Mouse (Mus musculus) heart, postnatal 0 days (tissue): Measurements from ENCODE around the gene Armc12. TPM values are rescaled to one million over a fixed set of nuclear protein-coding genes. Genes with fewer than 3 reads are reported as not detected.

ENCODE experiments used
- ATAC-seq: fragments of 200-750 bp; cut with Nextera tagmentation; 2 replicates; pipeline ENCODE4 v1.8.0; 2017; ENCODE audit warnings: low read depth, moderate number of reproducible peaks, moderate library complexity; ENCODE audit not compliant: insufficient read depth
- DNase-seq: peaks from one replicate; pipeline ENCODE4 v3.0.0-alpha.2; 2016; ENCODE audit warnings: low spot score
- H3K27ac ChIP-seq: fragments of 300-500 bp; sonication (generic); 2 replicates; pipeline ENCODE4 v1.5.1; 2014; ENCODE audit warnings: low read depth, mild to moderate bottlenecking
- H3K27me3 ChIP-seq: fragments of 300-500 bp; sonication (generic); 2 replicates; pipeline ENCODE4 v1.6.1; 2014; ENCODE audit warnings: low read length, mixed read lengths; ENCODE audit not compliant: control insufficient read depth, insufficient read depth
- H3K36me3 ChIP-seq: fragments of 300-500 bp; sonication (generic); replicated peaks from 2 replicates; pipeline ENCODE4 v1.6.1; 2014; ENCODE audit warnings: low read length, mixed read lengths; ENCODE audit not compliant: control insufficient read depth, insufficient read depth
- H3K4me1 ChIP-seq: fragments of 300-500 bp; sonication (generic); 2 replicates; pipeline ENCODE4 v1.6.1; 2014; ENCODE audit warnings: antibody characterized with exemption; ENCODE audit not compliant: control insufficient read depth, insufficient read depth
- H3K4me2 ChIP-seq: fragments of 300-500 bp; sonication (generic); 2 replicates; pipeline ENCODE4 v1.6.1; 2014; ENCODE audit warnings: low read depth, mild to moderate bottlenecking, low read length, moderate library complexity
- H3K4me3 ChIP-seq: fragments of 300-500 bp; sonication (generic); 2 replicates; pipeline ENCODE4 v1.5.1; 2014; ENCODE audit warnings: low read depth, low read length
- H3K9ac ChIP-seq: fragments of 300-500 bp; sonication (generic); replicated peaks from 2 replicates; pipeline ENCODE4 v1.6.1; 2014; ENCODE audit warnings: low read depth, low read length, mixed read lengths
- H3K9me3 ChIP-seq: fragments of 300-500 bp; sonication (generic); replicated peaks from 2 replicates; pipeline ENCODE4 v1.6.1; 2016; ENCODE audit warnings: low read length; ENCODE audit not compliant: control insufficient read depth
- CTCF ChIP-seq: IDR thresholded peaks from 2 replicates; pipeline ENCODE4 v1.5.1; 2016; ENCODE audit warnings: antibody characterized with exemption, control low read depth, low read depth
- EP300 ChIP-seq: IDR thresholded peaks from 2 replicates; pipeline ENCODE4 v1.6.1; 2016; ENCODE audit warnings: antibody characterized with exemption, low read depth
- WGBS: fragments of 180-500 bp; shearing (Covaris S2); extraction: QIAGEN DNeasy Blood & Tissue Kit; methylation state at CpG from one replicate; pipeline ENCODE4 v1.1.7; 2014; 5-methylcytosine and 5-hydroxymethylcytosine counted together
- polyA plus RNA-seq: library from polyadenylated mRNA; unstranded; fragments of >200 nt; fragmentation: Nextera tagmentation; extraction: Ambion mirVana; gene quantifications from 2 replicates; pipeline ENCODE4 v1.2.1, GENCODE M21; 2015
- total RNA-seq: library from RNA; depleted of rRNA; stranded (reverse); fragments of >200 nt; gene quantifications from 2 replicates; pipeline ENCODE4 v1.2.3, GENCODE M21; 2014; ENCODE audit warnings: low replicate concordance

Armc12 gene
- total and polyA plus RNA-seq, 2 experiments from 2014 or later: not detected

DNA sequence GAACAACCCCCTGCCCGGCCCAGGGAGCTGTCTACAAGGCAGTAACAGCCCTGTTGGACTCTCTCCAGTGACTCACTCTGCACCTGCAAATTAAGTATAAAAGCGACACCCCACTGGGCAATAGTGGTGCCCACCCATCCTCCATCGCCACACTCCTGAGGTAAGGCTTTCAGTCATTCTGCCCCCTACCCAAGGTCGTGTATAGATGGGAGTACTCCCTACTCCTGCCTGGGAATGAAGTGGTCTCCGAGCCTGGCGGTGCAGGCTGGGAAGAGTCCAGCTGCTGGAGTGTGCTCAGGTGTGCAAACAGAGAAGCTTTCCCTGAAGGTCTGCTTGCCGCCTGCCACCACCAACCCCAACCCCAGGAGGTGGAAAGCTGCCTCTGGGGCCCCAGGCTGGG is 31.0 kb downstream of the Armc12 start:
- no peak overlapping the region for H3K4me2 ChIP-seq
- no peak for DNase-seq
- H3K9me3 ChIP-seq: no peaks in the 10 kb centered on the region
- no peaks in the 10 kb centered on the region for H3K4me1 ChIP-seq
- no peak for ATAC-seq
- H3K27me3 ChIP-seq: no peaks in the 10 kb centered on the region
- no peaks in the 10 kb centered on the region for H3K36me3 ChIP-seq
- H3K4me3 ChIP-seq: no peak overlapping the region
- WGBS: 57% methylated on average over 7 of the region's 7 CpGs
- no peak overlapping the region for H3K9ac ChIP-seq
- TF ChIP-seq CTCF (no peak), EP300 (no peak)
- H3K27ac ChIP-seq: no peak overlapping the region

DNA sequence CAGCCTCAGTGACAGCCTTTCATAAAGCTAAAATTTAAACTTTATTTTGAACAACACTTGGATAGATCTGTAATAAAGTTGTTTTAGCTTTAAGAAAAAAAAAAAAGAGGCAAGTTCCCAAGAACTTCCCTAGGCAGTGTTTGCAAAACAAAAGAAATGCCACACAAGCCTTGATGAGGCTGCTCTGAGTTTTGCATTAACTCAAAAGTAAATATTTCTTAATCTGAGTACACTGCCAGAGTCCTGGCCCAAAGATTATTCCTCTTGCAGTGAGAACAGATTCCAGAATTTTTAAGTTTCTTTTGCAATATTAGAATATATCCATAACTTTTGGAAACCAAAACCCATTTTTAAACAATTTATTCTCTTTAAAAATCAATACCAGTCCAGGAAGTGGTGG is 34.6 kb downstream of the Armc12 start:
- Histone ChIP-seq H3K27ac (no peak overlapping the region), H3K4me2 (no peak overlapping the region), H3K9me3 (no peaks in the 10 kb centered on the region), H3K36me3 (no peaks in the 10 kb centered on the region), H3K9ac (no peak overlapping the region), H3K27me3 (no peaks in the 10 kb centered on the region), H3K4me3 (no peak overlapping the region), H3K4me1 (no peaks in the 10 kb centered on the region)
- ATAC-seq (no peak), DNase-seq (no peak)
- TF ChIP-seq CTCF: no peak
- no peak for TF ChIP-seq EP300

DNA sequence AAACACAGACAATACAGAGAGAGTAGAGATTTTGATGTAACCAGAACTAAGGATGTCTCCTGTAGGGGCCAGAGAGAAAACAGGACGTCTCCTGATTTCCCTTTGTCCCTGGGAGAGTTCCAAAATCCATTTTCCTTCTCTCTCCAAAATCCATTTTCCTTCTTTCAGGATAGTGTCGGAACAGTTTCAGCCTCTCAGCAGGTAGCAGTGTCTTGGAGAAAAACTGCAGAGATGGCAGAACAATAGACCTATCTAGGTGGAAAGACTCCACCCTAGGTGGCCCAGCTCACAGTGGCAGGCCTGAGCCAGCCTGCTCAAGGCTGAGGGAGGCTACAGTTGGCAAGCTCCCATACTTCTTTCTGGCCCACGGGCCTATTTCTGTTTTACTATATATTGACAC is 36.9 kb downstream of the Armc12 start:
- no peak overlapping the region for H3K4me2 ChIP-seq
- no peak overlapping the region for H3K4me3 ChIP-seq
- no peaks in the 10 kb centered on the region for H3K9me3 ChIP-seq
- no peak for DNase-seq
- no peaks in the 10 kb centered on the region for H3K27me3 ChIP-seq
- TF ChIP-seq CTCF: no peak
- TF ChIP-seq EP300: no peak
- WGBS: 43% methylated on average over 3 of the region's 3 CpGs
- no peaks in the 10 kb centered on the region for H3K4me1 ChIP-seq
- no peak for ATAC-seq
- H3K9ac ChIP-seq: no peak overlapping the region
- no peaks in the 10 kb centered on the region for H3K36me3 ChIP-seq
- no peak overlapping the region for H3K27ac ChIP-seq

DNA sequence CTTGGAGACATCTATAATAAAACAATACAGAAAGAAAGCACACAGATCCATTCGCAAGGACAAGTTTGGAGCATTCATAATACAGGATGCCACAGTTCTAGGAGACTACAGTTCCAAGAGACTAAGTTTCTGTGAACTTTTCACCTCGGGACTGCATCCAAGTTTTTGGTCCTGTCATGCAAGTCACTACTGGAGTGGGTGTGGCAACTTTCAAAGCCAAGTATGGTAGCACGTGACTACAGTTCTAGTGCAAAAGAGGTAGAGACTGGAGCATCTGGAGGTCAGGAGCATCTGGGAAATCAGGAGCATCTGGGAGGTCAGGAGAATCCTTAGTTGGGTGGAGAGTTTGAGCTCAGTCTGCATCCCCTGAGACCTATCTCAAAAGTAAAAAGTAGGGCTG is 41.3 kb downstream of the Armc12 start:
- WGBS: 62% methylated on average over 3 of the region's 3 CpGs
- no peak overlapping the region for H3K9ac ChIP-seq
- TF ChIP-seq EP300 (no peak), CTCF (no peak)
- ATAC-seq (no peak), DNase-seq (no peak)
- no peaks in the 10 kb centered on the region for H3K36me3 ChIP-seq
- no peak overlapping the region for H3K4me3 ChIP-seq
- no peak overlapping the region for H3K27ac ChIP-seq
- H3K4me2 ChIP-seq: no peak overlapping the region
- H3K27me3 ChIP-seq: peaks cover 10% of the 10 kb centered on the region; the same call in 1 of the 2 replicates
- H3K4me1 ChIP-seq: no peaks in the 10 kb centered on the region
- no peaks in the 10 kb centered on the region for H3K9me3 ChIP-seq

DNA sequence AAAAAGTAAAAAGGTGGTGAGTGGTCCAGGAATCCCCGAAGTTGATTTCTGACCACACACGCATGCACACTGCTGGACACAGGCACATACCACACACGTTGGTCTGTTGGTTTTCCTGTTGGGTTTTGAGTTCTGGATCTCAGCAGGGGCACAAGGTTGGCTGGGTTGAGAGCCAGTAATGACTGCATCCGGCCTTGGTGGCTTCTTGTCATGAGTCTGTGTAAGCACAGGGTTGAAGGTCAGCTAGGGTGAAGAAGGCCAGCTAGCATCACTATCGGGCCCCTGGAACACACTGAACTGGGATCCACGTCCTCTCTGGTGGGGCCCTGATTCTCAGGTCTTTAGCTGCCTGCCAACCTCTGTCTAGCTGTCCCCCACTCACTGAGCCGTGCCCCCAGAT is 41.9 kb downstream of the Armc12 start:
- Histone ChIP-seq H3K36me3 (no peaks in the 10 kb centered on the region), H3K4me1 (no peaks in the 10 kb centered on the region), H3K27me3 (peaks cover 10% of the 10 kb centered on the region; the same call in 1 of the 2 replicates), H3K9me3 (no peaks in the 10 kb centered on the region), H3K4me2 (no peak overlapping the region), H3K9ac (no peak overlapping the region), H3K4me3 (no peak overlapping the region), H3K27ac (no peak overlapping the region)
- WGBS: 72% methylated on average over 7 of the region's 7 CpGs
- DNase-seq (no peak), ATAC-seq (no peak)
- TF ChIP-seq EP300: no peak
- no peak for TF ChIP-seq CTCF

DNA sequence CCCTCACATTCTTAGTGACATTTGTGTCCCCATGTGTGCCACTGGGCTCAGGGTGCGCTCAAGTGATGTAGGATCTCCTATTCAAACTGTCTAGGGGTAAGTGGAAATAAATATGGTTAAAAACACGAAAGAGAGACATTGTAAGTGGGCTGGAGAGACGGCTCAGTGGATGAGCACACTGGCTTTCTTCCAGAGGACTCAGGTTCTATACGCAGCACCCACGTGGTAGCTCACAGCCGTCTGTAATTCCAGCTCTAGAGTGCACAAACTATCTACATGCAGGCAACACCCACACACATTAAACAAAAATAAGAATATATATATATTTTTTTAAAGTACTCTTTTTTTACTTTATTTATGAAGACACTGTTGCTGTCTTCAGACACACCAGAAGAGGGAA is 42.3 kb downstream of the Armc12 start:
- Histone ChIP-seq H3K36me3 (no peaks in the 10 kb centered on the region), H3K27ac (no peak overlapping the region), H3K9ac (no peak overlapping the region), H3K4me2 (no peak overlapping the region), H3K4me1 (no peaks in the 10 kb centered on the region), H3K4me3 (no peak overlapping the region), H3K27me3 (peaks cover 10% of the 10 kb centered on the region; the same call in 1 of the 2 replicates), H3K9me3 (no peaks in the 10 kb centered on the region)
- WGBS: 76% methylated on average over 6 of the region's 6 CpGs
- TF ChIP-seq CTCF: no peak
- no peak for ATAC-seq
- DNase-seq: no peak
